Mouse (Mus musculus) forebrain, postnatal 0 days (tissue): ENCODE measurements around the gene Cldn13. TPM values are rescaled to one million over a fixed set of nuclear protein-coding genes. Genes with fewer than 3 reads are reported as not detected.
A peak's percentile ranks its signal among the peaks of the same experiment; 100 is the strongest.

ENCODE experiments used
- ATAC-seq: fragments of 200-750 bp; cut with Nextera tagmentation; 2 replicates; pipeline ENCODE4 v1.8.0; 2017; ENCODE audit warnings: mild to moderate bottlenecking, moderate library complexity
- DNase-seq: peaks from one replicate; pipeline ENCODE4 v3.0.0-alpha.2; 2015
- H3K27ac ChIP-seq: fragments of 300-500 bp; sonication (generic); 2 replicates; pipeline ENCODE4 v1.5.1; 2014; ENCODE audit warnings: low read depth, mild to moderate bottlenecking, antibody characterized with exemption, low read length, moderate library complexity, mixed read lengths
- H3K27me3 ChIP-seq: fragments of 300-500 bp; sonication (generic); 2 replicates; pipeline ENCODE4 v1.6.1; 2014; ENCODE audit warnings: mild to moderate bottlenecking, low read length, mixed read lengths; ENCODE audit not compliant: insufficient read depth
- H3K36me3 ChIP-seq: fragments of 300-500 bp; sonication (generic); 2 replicates; pipeline ENCODE4 v1.6.1; 2014; ENCODE audit warnings: mild to moderate bottlenecking, moderate library complexity; ENCODE audit not compliant: insufficient read depth
- H3K4me1 ChIP-seq: fragments of 300-500 bp; sonication (generic); 2 replicates; pipeline ENCODE4 v1.6.1; 2014; ENCODE audit warnings: antibody characterized with exemption; ENCODE audit not compliant: insufficient read depth
- H3K4me2 ChIP-seq: fragments of 300-500 bp; sonication (generic); 2 replicates; pipeline ENCODE4 v1.6.1; 2014; ENCODE audit warnings: low read depth, mild to moderate bottlenecking, moderate library complexity
- H3K4me3 ChIP-seq: fragments of 300-500 bp; sonication (generic); 2 replicates; pipeline ENCODE4 v1.5.1; 2014; ENCODE audit warnings: low read depth, low read length, mixed read lengths
- H3K9ac ChIP-seq: fragments of 300-500 bp; sonication (generic); 2 replicates; pipeline ENCODE4 v1.6.1; 2014; ENCODE audit warnings: mild to moderate bottlenecking
- H3K9me3 ChIP-seq: fragments of 300-500 bp; sonication (generic); 2 replicates; pipeline ENCODE4 v1.6.1; 2016; ENCODE audit warnings: low read length
- CTCF ChIP-seq: sonication (generic); IDR thresholded peaks from 2 replicates; pipeline ENCODE4 v1.5.1; 2016; ENCODE audit warnings: antibody characterized with exemption, control low read depth, low read depth
- WGBS: fragments of 180-500 bp; shearing (Covaris S2); extraction: QIAGEN DNeasy Blood & Tissue Kit; methylation state at CpG from one replicate; pipeline ENCODE4 v1.1.7; 2014; 5-methylcytosine and 5-hydroxymethylcytosine counted together
- polyA plus RNA-seq: library from polyadenylated mRNA; unstranded; fragments of >200 nt; fragmentation: Nextera tagmentation; extraction: Ambion mirVana; gene quantifications from 2 replicates; pipeline ENCODE4 v1.2.1, GENCODE M21; 2015
- total RNA-seq: library from RNA; depleted of rRNA; stranded (reverse); fragments of >200 nt; gene quantifications from 2 replicates; pipeline ENCODE4 v1.2.3, GENCODE M21; 2014; rRNA removed

Gene Cldn13
- total and polyA plus RNA-seq, 2 experiments from 2014 or later: not detected

GRCm38 (mm10) chr5:134867320-134868144 lies 47.8 kb downstream of the Cldn13 start:
- no peak overlapping the region for H3K4me3 ChIP-seq
- 65% methylated on average over 18 of the region's 18 CpGs for WGBS

GRCm38 (mm10) chr5:134865158-134865557 lies 50.2 kb downstream of the Cldn13 start:
- no peak overlapping the region for H3K9ac ChIP-seq
- WGBS: 58% methylated on average over 8 of the region's 8 CpGs
- ATAC-seq (no peak), DNase-seq (peak; percentile 10)
- H3K27me3 ChIP-seq: no peaks in the 10 kb centered on the region
- no peaks in the 10 kb centered on the region for H3K9me3 ChIP-seq
- H3K4me2 ChIP-seq: no peak overlapping the region
- H3K36me3 ChIP-seq: no peaks in the 10 kb centered on the region
- peak; percentile 18; the same call in 1 of the 2 replicates for TF ChIP-seq CTCF
- H3K27ac ChIP-seq: no peak overlapping the region
- H3K4me1 ChIP-seq: no peaks in the 10 kb centered on the region
- no peak overlapping the region for H3K4me3 ChIP-seq

More at GRCm38 (mm10) chr5:134867320-134868144, 47.8 kb downstream of the Cldn13 start:
- H3K9me3 ChIP-seq: no peaks in the 10 kb centered on the region
- no peak for TF ChIP-seq CTCF
- H3K9ac ChIP-seq: no peak overlapping the region
- no peak overlapping the region for H3K27ac ChIP-seq
- ATAC-seq: no peak
- H3K4me1 ChIP-seq: no peaks in the 10 kb centered on the region
- H3K4me2 ChIP-seq: no peak overlapping the region
- no peaks in the 10 kb centered on the region for H3K27me3 ChIP-seq
- no peak for DNase-seq
- H3K36me3 ChIP-seq: no peaks in the 10 kb centered on the region

Other genes with a start within 250 kb of the Cldn13 start
- gene Limk1, start 226.9 kb downstream of the Cldn13 start, total RNA-seq: 41.3 and 44.5 TPM in 2 replicates
- gene Limk1, start 226.9 kb downstream of the Cldn13 start, polyA plus RNA-seq: 9.3 and 11.4 TPM in 2 replicates
- gene Eln, start 168.2 kb downstream of the Cldn13 start, total RNA-seq: 21.9 and 45.1 TPM in 2 replicates
- 19.1 and 25.7 TPM in 2 replicates for gene Eln, start 168.2 kb downstream of the Cldn13 start, polyA plus RNA-seq
- gene Tmem270, start 8.8 kb downstream of the Cldn13 start, total RNA-seq: not detected in 2 replicates
- not detected in 2 replicates for gene Tmem270, start 8.8 kb downstream of the Cldn13 start, polyA plus RNA-seq
- 4.5 and 10.1 TPM in 2 replicates for gene Mettl27, start 16.8 kb upstream of the Cldn13 start, total RNA-seq
- gene Mettl27, start 16.8 kb upstream of the Cldn13 start, polyA plus RNA-seq: 6.8 and 11.2 TPM in 2 replicates
- not detected in 2 replicates for gene Cldn4, start 31.4 kb upstream of the Cldn13 start, total RNA-seq
- not detected in 2 replicates for gene Cldn4, start 31.4 kb upstream of the Cldn13 start, polyA plus RNA-seq
- gene Cldn3, start 70.7 kb upstream of the Cldn13 start, total RNA-seq: 5.5 and 8.8 TPM in 2 replicates
- 10.6 and 10.9 TPM in 2 replicates for gene Cldn3, start 70.7 kb upstream of the Cldn13 start, polyA plus RNA-seq
- gene Abhd11, start 93.6 kb upstream of the Cldn13 start, total RNA-seq: 46.3 and 61.1 TPM in 2 replicates
- gene Abhd11, start 93.6 kb upstream of the Cldn13 start, polyA plus RNA-seq: 86.7 and 91.4 TPM in 2 replicates
- gene Stx1a, start 108.0 kb upstream of the Cldn13 start, total RNA-seq: 152 and 167 TPM in 2 replicates
- 143 and 171 TPM in 2 replicates for gene Stx1a, start 108.0 kb upstream of the Cldn13 start, polyA plus RNA-seq
- gene Dnajc30, start 148.7 kb upstream of the Cldn13 start, total RNA-seq: 11.8 and 14.6 TPM in 2 replicates
- gene Dnajc30, start 148.7 kb upstream of the Cldn13 start, polyA plus RNA-seq: 50.1 and 52.3 TPM in 2 replicates
- gene Bud23, start 149.4 kb upstream of the Cldn13 start, total RNA-seq: 72.1 and 92.3 TPM in 2 replicates
- 68.0 and 69.6 TPM in 2 replicates for gene Bud23, start 149.4 kb upstream of the Cldn13 start, polyA plus RNA-seq
- 71.1 and 74.8 TPM in 2 replicates for gene Vps37d, start 162.7 kb upstream of the Cldn13 start, total RNA-seq
- gene Vps37d, start 162.7 kb upstream of the Cldn13 start, polyA plus RNA-seq: 31.1 and 34.2 TPM in 2 replicates
- 0.76 and 0.77 TPM in 2 replicates for gene Mlxipl, start 174.4 kb upstream of the Cldn13 start, total RNA-seq
- gene Mlxipl, start 174.4 kb upstream of the Cldn13 start, polyA plus RNA-seq: 0.28 and 1.0 TPM in 2 replicates
- gene Tbl2, start 234.1 kb upstream of the Cldn13 start, total RNA-seq: 13.5 and 35.2 TPM in 2 replicates
- 9.2 and 12.0 TPM in 2 replicates for gene Tbl2, start 234.1 kb upstream of the Cldn13 start, polyA plus RNA-seq